Mouse (Mus musculus): ENCODE results near the gene Chuk.
A peak's percentile ranks its signal among the peaks of the same experiment; 100 is the strongest.

The Chuk gene

GRCm38 (mm10) chr19:44107661-44108521, 611 bp upstream of the Chuk start:
- peak; percentile 21 for DNase-seq (ENCODE audit: low spot score)

GRCm38 (mm10) chr19:44104393-44104792, 2.9 kb downstream of the Chuk start:
- no peak for DNase-seq (ENCODE audit: low spot score)

- no peak for DNase-seq (ENCODE audit: low spot score)
Observed at GRCm38 (mm10) chr19:44103001-44103400, 4.3 kb downstream of the Chuk start.

GRCm38 (mm10) chr19:44100840-44101239, 6.4 kb downstream of the Chuk start:
- no peak for DNase-seq (ENCODE audit: low spot score)

- no peak for DNase-seq (ENCODE audit: low spot score)
Observed at GRCm38 (mm10) chr19:44086278-44086677, 21.0 kb downstream of the Chuk start.

GRCm38 (mm10) chr19:44080920-44081319, 26.4 kb downstream of the Chuk start:
- no peak for DNase-seq (ENCODE audit: low spot score)

- no peak for DNase-seq (ENCODE audit: low spot score)
Observed at GRCm38 (mm10) chr19:44080023-44080422, 27.3 kb downstream of the Chuk start.

GRCm38 (mm10) chr19:44077024-44077423, 30.3 kb downstream of the Chuk start:
- DNase-seq (ENCODE audit: low spot score), result no peak

- no peak for DNase-seq (ENCODE audit: low spot score)
Observed at GRCm38 (mm10) chr19:44076457-44076856, 30.8 kb downstream of the Chuk start.

GRCm38 (mm10) chr19:44074986-44075385, 32.3 kb downstream of the Chuk start:
- no peak for DNase-seq (ENCODE audit: low spot score)

- DNase-seq (ENCODE audit: low spot score), result no peak
Observed at GRCm38 (mm10) chr19:44071166-44071565, 36.1 kb downstream of the Chuk start.

GRCm38 (mm10) chr19:44069914-44070232, 37.4 kb downstream of the Chuk start:
- no peak for DNase-seq (ENCODE audit: low spot score)

- DNase-seq (ENCODE audit: low spot score), result peak; percentile 91
Observed at GRCm38 (mm10) chr19:44069121-44069913, 38.0 kb downstream of the Chuk start, which contains the start of gene Erlin1. Gene Erlin1 (minus strand): TSS chr19:44069785.

- DNase-seq (ENCODE audit: low spot score), result no peak
Observed at GRCm38 (mm10) chr19:44068232-44068631, 39.0 kb downstream of the Chuk start.

- DNase-seq (ENCODE audit: low spot score), result no peak
Observed at GRCm38 (mm10) chr19:44067323-44068049, 39.8 kb downstream of the Chuk start.

GRCm38 (mm10) chr19:44064734-44065133, 42.5 kb downstream of the Chuk start:
- DNase-seq (ENCODE audit: low spot score), result no peak

GRCm38 (mm10) chr19:44063773-44064172, 43.5 kb downstream of the Chuk start:
- DNase-seq (ENCODE audit: low spot score), result no peak

- no peak for DNase-seq (ENCODE audit: low spot score)
Observed at GRCm38 (mm10) chr19:44060226-44060625, 47.1 kb downstream of the Chuk start.

GRCm38 (mm10) chr19:44055173-44055826, 52.0 kb downstream of the Chuk start:
- no peak for DNase-seq (ENCODE audit: low spot score)

GRCm38 (mm10) chr19:44050388-44050787, 56.9 kb downstream of the Chuk start:
- DNase-seq (ENCODE audit: low spot score), result no peak

GRCm38 (mm10) chr19:44049282-44049681, 58.0 kb downstream of the Chuk start:
- DNase-seq (ENCODE audit: low spot score), result no peak

GRCm38 (mm10) chr19:44045847-44046246, 61.4 kb downstream of the Chuk start:
- DNase-seq (ENCODE audit: low spot score), result no peak
